Comparison of ENCODE assay signal across 7 mouse cellular contexts in genomic region chr3:131488969-131489368, GRCm38 (mm10). TPM values are rescaled to one million over a fixed set of nuclear protein-coding genes. Genes with fewer than 3 reads are reported as not detected.
A peak's percentile ranks its signal among the peaks of the same experiment; 100 is the strongest.
DNase-seq lines count a peak whose midpoint lies in the region; ATAC-seq and TF ChIP-seq lines count a peak whose summit lies in the region.

No protein-coding gene starts in this region.

- H3K4me3 ChIP-seq in liver, adult 2 months (ENCODE audit: insufficient read depth, low read depth, low read length) = peak overlapping the region; percentile 65
- H3K4me3 ChIP-seq in embryonic fibroblast, embryonic 13.5 days (ENCODE audit: insufficient read depth, low read length) = peak overlapping the region; percentile 85
- peak overlapping the region; percentile 75 for H3K4me3 ChIP-seq in kidney, embryonic 16.5 days (ENCODE audit: low read length)
- H3K4me3 ChIP-seq in myocyte = peak overlapping the region; percentile 47

- intact Hi-C loops in left cerebral cortex, postnatal 25 days (cut with DNase I) = no loop called here

- H3K9ac ChIP-seq in liver, adult 2 months (ENCODE audit: low read depth, low read length) = peak overlapping the region; percentile 67; the same call in 1 of the 2 replicates
- H3K9ac ChIP-seq in kidney, embryonic 16.5 days (replicated peaks; ENCODE audit: low read length) = no peak overlapping the region

- H3K27me3 ChIP-seq in liver, adult 2 months (ENCODE audit: control insufficient read depth, insufficient read depth, low read length) = no peaks in the 10 kb centered on the region
- 0 out of 2 replicates have a peak, but pooled peaks cover 4% of the 10 kb centered on the region for H3K27me3 ChIP-seq in kidney, embryonic 16.5 days (ENCODE audit: insufficient read depth, low read length)
- H3K27me3 ChIP-seq in myocyte (ENCODE audit: control insufficient read depth, insufficient read depth, insufficient read length) = no peaks in the 10 kb centered on the region

- ATAC-seq in kidney, embryonic 16.5 days (ENCODE audit: low FRiP score, low TSS enrichment) = no peak

- H3K9me3 ChIP-seq in kidney, embryonic 16.5 days (ENCODE audit: low read length) = no peaks in the 10 kb centered on the region

- H3K27ac ChIP-seq in liver, adult 2 months (replicated peaks; ENCODE audit: insufficient read depth, low read depth, low read length) = peak overlapping the region; percentile 99
- H3K27ac ChIP-seq in embryonic fibroblast, embryonic 13.5 days (ENCODE audit: insufficient read depth, low read length) = no peak overlapping the region
- peak overlapping the region; percentile 92 for H3K27ac ChIP-seq in kidney, embryonic 16.5 days (ENCODE audit: low read length)

- H3ac ChIP-seq in myocyte (ENCODE audit: control insufficient read depth, insufficient read length) = no peak overlapping the region

- peaks cover 10% of the 10 kb centered on the region; the same call in 1 of the 2 replicates for H3K79me2 ChIP-seq in liver, adult 2 months (ENCODE audit: control insufficient read depth, insufficient read depth, low read length)
- H3K79me2 ChIP-seq in myocyte (ENCODE audit: control insufficient read depth, insufficient read depth) = peaks cover 4% of the 10 kb centered on the region

- peak overlapping the region; percentile 68 for H3K4me2 ChIP-seq in kidney, embryonic 16.5 days (replicated peaks; ENCODE audit: low read depth, low read length)
- H3K4me2 ChIP-seq in myocyte (ENCODE audit: low read depth) = peak overlapping the region; percentile 76

- 13% methylated on average over 5 of the region's 5 CpGs for WGBS in liver, adult 2 months
- WGBS in kidney, embryonic 16.5 days = 17% methylated on average over 5 of the region's 5 CpGs

- H3K36me3 ChIP-seq in liver, adult 2 months (ENCODE audit: control insufficient read depth, insufficient read depth, low read length) = no peaks in the 10 kb centered on the region
- H3K36me3 ChIP-seq in kidney, embryonic 16.5 days (ENCODE audit: insufficient read depth, low read length) = no peaks in the 10 kb centered on the region
- no peaks in the 10 kb centered on the region for H3K36me3 ChIP-seq in myocyte (ENCODE audit: control insufficient read depth, insufficient read depth)

- no peak for TF ChIP-seq CTCF in liver, adult 2 months (IDR thresholded peaks at IDR 0.05; ENCODE audit: low read depth, low read length)
- TF ChIP-seq CTCF in embryonic fibroblast, embryonic 13.5 days (IDR thresholded peaks at IDR 0.05; ENCODE audit: borderline replicate concordance, insufficient read depth, low read length) = no peak

- no peak for TF ChIP-seq POLR2A in liver, adult 2 months (IDR thresholded peaks at IDR 0.05; ENCODE audit: extremely low read depth, insufficient read depth, low read length)
- no peak for TF ChIP-seq POLR2A in embryonic fibroblast, embryonic 13.5 days (IDR thresholded peaks at IDR 0.05; ENCODE audit: low read depth, low read length)
- TF ChIP-seq POLR2A in myocyte (IDR thresholded peaks at IDR 0.05; ENCODE audit: insufficient read length, low read depth) = no peak

- peaks cover 16% of the 10 kb centered on the region for H3K4me1 ChIP-seq in liver, adult 2 months (ENCODE audit: control insufficient read depth, insufficient read depth, low read length)
- H3K4me1 ChIP-seq in embryonic fibroblast, embryonic 13.5 days (ENCODE audit: control insufficient read depth, insufficient read depth, low read length) = peaks cover 6% of the 10 kb centered on the region
- H3K4me1 ChIP-seq in kidney, embryonic 16.5 days (ENCODE audit: insufficient read depth, low read length) = 0 out of 2 replicates have a peak, but pooled peaks cover 9% of the 10 kb centered on the region

- DNase-seq in liver, adult 2 months (ENCODE audit: extremely low read depth, low read depth, low spot score) = peak; percentile 95
- DNase-seq in liver = no peak
- no peak for DNase-seq in left cerebral cortex, postnatal 25 days (ENCODE audit: low spot score in 2 of 2)
- no peak for DNase-seq in adrenal gland, adult (ENCODE audit: inconsistent age in 2 of 2, low spot score in 1 of 2)

TF ChIP-seq in myocyte, 11 proteins besides CTCF, POLR2A, EP300 and RAD21:
- no peak for TF ChIP-seq TCF3 (IDR thresholded peaks at IDR 0.05; ENCODE audit: insufficient read length, low read depth)
- no peak for TF ChIP-seq SRF (IDR thresholded peaks at IDR 0.05; ENCODE audit: control insufficient read depth, insufficient read length, low read depth)
- TF ChIP-seq USF1 (IDR thresholded peaks at IDR 0.05; ENCODE audit: low read depth) = no peak
- no peak for TF ChIP-seq MYOD1 (IDR thresholded peaks at IDR 0.05; ENCODE audit: control insufficient read depth in 1 of 3, insufficient read length in 2 of 3, low read depth in 2 of 3)
- no peak for TF ChIP-seq TCF12 (IDR thresholded peaks at IDR 0.05; ENCODE audit: insufficient read depth, poor library complexity, severe bottlenecking)
- TF ChIP-seq E2F4 (IDR thresholded peaks at IDR 0.05; ENCODE audit: insufficient read depth) = no peak
- no peak for TF ChIP-seq MAX (IDR thresholded peaks at IDR 0.05; ENCODE audit: low read depth)
- no peak for TF ChIP-seq REST (IDR thresholded peaks at IDR 0.05; ENCODE audit: insufficient read depth, insufficient read length)
- TF ChIP-seq POLR2AphosphoS2 (IDR thresholded peaks at IDR 0.05; ENCODE audit: insufficient read length, low read depth) = no peak
- no peak for TF ChIP-seq CEBPB (IDR thresholded peaks at IDR 0.05; ENCODE audit: insufficient read depth, poor library complexity, severe bottlenecking)
- TF ChIP-seq MYOG (IDR thresholded peaks at IDR 0.05; ENCODE audit: control insufficient read depth in 1 of 3, insufficient read depth in 1 of 3, insufficient read length in 2 of 3, low read depth in 2 of 3) = no peak

RNA-seq across cellular contexts. Expression of gene Sgms2, which starts 2.2 kb away (rescaled TPM):
- 35.8 and 56.6 TPM in 2 replicates for total RNA-seq in liver, adult 2 months (2014; rRNA removed)
- polyA plus RNA-seq in liver, adult 2 months (2012; rRNA removed) = 9.9 and 11.8 TPM in 2 replicates
- polyA plus RNA-seq in embryonic fibroblast, embryonic 13.5 days (2011; ENCODE audit: insufficient read length, low read depth, missing spikeins) = 11.9 and 19.4 TPM in 2 replicates
- 11.1 and 13.2 TPM in 2 replicates for polyA plus RNA-seq in kidney, embryonic 16.5 days (2015; fragmentation: Nextera tagmentation; extraction: Ambion mirVana)
- 4.2 TPM for polyA plus RNA-seq in myocyte (2012; fragmentation: generic; extraction: Trizol)
- 1 to 10 TPM; 2.0 TPM for total RNA-seq in left cerebral cortex, postnatal 25 days (2021)
